Mouse (Mus musculus) neural tube, embryonic 11.5 days (tissue): ENCODE measurements around the gene Cmc2. TPM values are rescaled to one million over a fixed set of nuclear protein-coding genes. Genes with fewer than 3 reads are reported as not detected.

ENCODE experiments used
- ATAC-seq: fragments of 200-750 bp; cut with Nextera tagmentation; 2 replicates; pipeline ENCODE4 v1.8.0; 2017; ENCODE audit warnings: moderate number of reproducible peaks, mild to moderate bottlenecking, moderate TSS enrichment, moderate library complexity; ENCODE audit not compliant: insufficient read depth, low FRiP score, low TSS enrichment
- DNase-seq: peaks from one replicate; pipeline ENCODE4 v3.0.0-alpha.2; 2015; ENCODE audit warnings: low spot score
- H3K27ac ChIP-seq: fragments of 300-500 bp; sonication (generic); 2 replicates; pipeline ENCODE4 v1.5.1; 2014; ENCODE audit warnings: low read depth, mild to moderate bottlenecking, low read length
- H3K27me3 ChIP-seq: fragments of 300-500 bp; sonication (generic); 2 replicates; pipeline ENCODE4 v1.6.1; 2014; ENCODE audit warnings: mild to moderate bottlenecking, low read length, mixed read lengths; ENCODE audit not compliant: control insufficient read depth, insufficient read depth
- H3K36me3 ChIP-seq: fragments of 300-500 bp; sonication (generic); 2 replicates; pipeline ENCODE4 v1.6.1; 2014; ENCODE audit warnings: mild to moderate bottlenecking, low read length, moderate library complexity, mixed read lengths; ENCODE audit not compliant: control insufficient read depth, insufficient read depth
- H3K4me1 ChIP-seq: fragments of 300-500 bp; sonication (generic); 2 replicates; pipeline ENCODE4 v1.6.1; 2014; ENCODE audit warnings: low read length, mixed read lengths; ENCODE audit not compliant: control insufficient read depth, insufficient read depth
- H3K4me2 ChIP-seq: fragments of 300-500 bp; sonication (generic); 2 replicates; pipeline ENCODE4 v1.6.1; 2014; ENCODE audit warnings: low read depth, mild to moderate bottlenecking, moderate library complexity
- H3K4me3 ChIP-seq: fragments of 300-500 bp; sonication (generic); 2 replicates; pipeline ENCODE4 v1.5.1; 2014; ENCODE audit warnings: low read depth, low read length
- H3K9ac ChIP-seq: fragments of 300-500 bp; sonication (generic); 2 replicates; pipeline ENCODE4 v1.6.1; 2014; ENCODE audit warnings: mild to moderate bottlenecking, low read length
- H3K9me3 ChIP-seq: fragments of 300-500 bp; sonication (generic); 2 replicates; pipeline ENCODE4 v1.6.1; 2016; ENCODE audit warnings: low read length; ENCODE audit not compliant: control insufficient read depth
- WGBS: fragments of 180-500 bp; shearing (Covaris S2); extraction: QIAGEN DNeasy Blood & Tissue Kit; methylation state at CpG from one replicate; pipeline ENCODE4 v1.1.7; 2014; 5-methylcytosine and 5-hydroxymethylcytosine counted together
- polyA plus RNA-seq: library from polyadenylated mRNA; unstranded; fragments of >200 nt; fragmentation: Nextera tagmentation; extraction: Ambion mirVana; gene quantifications from 2 replicates; pipeline ENCODE4 v1.2.1, GENCODE M21; 2014

The Cmc2 gene
- polyA plus RNA-seq, 1 experiment from 2014 or later: 66.9 TPM

DNA sequence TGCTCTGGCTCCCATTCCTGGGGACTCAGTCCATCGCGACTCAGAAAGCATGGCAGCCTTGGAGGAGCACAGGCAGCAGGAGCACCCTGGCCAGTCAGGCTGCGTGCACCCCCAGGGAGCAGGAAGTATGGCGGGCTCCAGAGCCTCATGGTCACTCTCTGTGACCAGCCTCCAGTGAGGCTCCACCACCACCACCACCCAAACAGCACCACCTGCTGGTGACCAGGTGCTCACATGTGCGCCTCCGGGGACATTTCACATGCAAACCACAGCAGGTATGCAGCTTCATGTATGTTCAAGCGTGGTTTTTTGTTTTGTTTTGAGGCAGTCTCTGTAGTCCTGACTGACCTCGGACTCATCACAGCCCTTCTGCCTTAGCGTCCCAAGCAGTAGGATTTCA, 6.6 kb upstream of the Cmc2 start:
- ATAC-seq: no peak
- Histone ChIP-seq H3K9ac (no peak overlapping the region), H3K27me3 (no peaks in the 10 kb centered on the region), H3K4me3 (no peak overlapping the region), H3K4me2 (no peak overlapping the region), H3K36me3 (peaks cover 3% of the 10 kb centered on the region; the same call in 1 of the 2 replicates), H3K27ac (no peak overlapping the region), H3K4me1 (no peaks in the 10 kb centered on the region), H3K9me3 (no peaks in the 10 kb centered on the region)
- 88% methylated on average over 9 of the region's 9 CpGs for WGBS
- DNase-seq: peak; percentile 39

DNA sequence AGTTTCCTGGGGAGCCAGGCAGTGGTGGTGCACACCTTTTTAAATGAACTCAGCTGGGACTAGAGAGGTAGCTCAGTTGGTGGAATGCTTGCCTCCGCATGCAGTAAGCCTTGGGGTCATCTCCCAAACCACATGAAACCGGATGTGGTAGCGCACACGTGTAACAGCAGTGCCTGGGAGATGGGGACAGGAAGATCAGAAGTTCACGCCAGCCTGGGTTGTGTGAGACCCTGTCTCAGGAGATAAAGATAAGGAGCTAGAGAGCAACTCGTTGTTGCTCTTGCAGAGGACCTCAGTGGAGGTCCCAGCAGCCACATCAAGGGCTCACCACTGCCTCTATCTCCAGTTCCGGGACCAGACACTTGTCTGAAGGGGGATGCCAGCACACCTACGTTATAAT, 2.3 kb upstream of the Cmc2 start:
- H3K9ac ChIP-seq: no peak overlapping the region
- peaks cover 3% of the 10 kb centered on the region; the same call in 1 of the 2 replicates for H3K4me1 ChIP-seq
- no peak overlapping the region for H3K4me3 ChIP-seq
- no peak overlapping the region for H3K4me2 ChIP-seq
- H3K27me3 ChIP-seq: no peaks in the 10 kb centered on the region
- no peaks in the 10 kb centered on the region for H3K9me3 ChIP-seq
- H3K27ac ChIP-seq: no peak overlapping the region
- DNase-seq (no peak), ATAC-seq (no peak)
- H3K36me3 ChIP-seq: no peaks in the 10 kb centered on the region; the same call in 1 of the 2 replicates
- 91% methylated on average over 8 of the region's 8 CpGs for WGBS

DNA sequence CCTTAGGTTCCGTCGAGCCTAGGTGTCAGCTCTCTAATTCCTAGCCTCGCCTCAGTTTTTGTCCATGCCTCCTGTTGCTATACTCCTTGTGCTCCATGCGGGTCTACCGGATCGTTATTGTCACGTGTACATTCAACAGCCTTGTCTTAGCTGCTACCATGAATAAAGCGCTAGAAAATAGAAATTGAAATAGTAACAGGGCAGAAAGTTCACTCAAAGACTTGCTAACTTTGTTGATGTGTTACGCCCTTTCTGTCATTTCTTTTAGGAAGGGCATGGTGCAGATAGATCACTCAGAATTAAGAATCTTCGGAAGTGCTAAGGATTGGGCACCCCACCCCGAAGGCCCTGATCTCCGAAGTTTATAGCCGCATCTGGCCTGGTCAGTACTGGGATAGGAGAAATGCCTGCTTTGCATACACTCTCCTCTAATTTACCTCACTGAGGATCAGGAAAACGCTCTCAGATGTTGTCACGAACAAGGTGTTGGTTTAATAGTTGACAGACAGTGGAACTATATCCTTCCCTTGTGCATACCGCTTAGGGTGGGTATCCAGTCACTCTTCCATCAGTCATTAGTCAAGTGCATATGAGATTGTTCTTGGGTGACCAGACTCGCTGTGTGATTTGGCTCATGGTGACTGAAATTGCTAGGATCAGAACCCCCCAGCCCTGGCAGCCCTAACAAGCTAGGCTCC, 954 bp upstream of the Cmc2 start:
- H3K9ac ChIP-seq: peak overlapping the region; percentile 46
- ATAC-seq (0 out of 2 replicates have a peak, but pooled peaks have one; percentile 1), DNase-seq (no peak)
- H3K27ac ChIP-seq: no peak overlapping the region
- H3K27me3 ChIP-seq: no peaks in the 10 kb centered on the region
- WGBS: 31% methylated on average over 17 of the region's 17 CpGs
- peak overlapping the region; percentile 76 for H3K4me2 ChIP-seq
- peaks cover 3% of the 10 kb centered on the region; the same call in 1 of the 2 replicates for H3K4me1 ChIP-seq
- peak overlapping the region; percentile 72 for H3K4me3 ChIP-seq
- no peaks in the 10 kb centered on the region; the same call in 1 of the 2 replicates for H3K36me3 ChIP-seq
- no peaks in the 10 kb centered on the region for H3K9me3 ChIP-seq

DNA sequence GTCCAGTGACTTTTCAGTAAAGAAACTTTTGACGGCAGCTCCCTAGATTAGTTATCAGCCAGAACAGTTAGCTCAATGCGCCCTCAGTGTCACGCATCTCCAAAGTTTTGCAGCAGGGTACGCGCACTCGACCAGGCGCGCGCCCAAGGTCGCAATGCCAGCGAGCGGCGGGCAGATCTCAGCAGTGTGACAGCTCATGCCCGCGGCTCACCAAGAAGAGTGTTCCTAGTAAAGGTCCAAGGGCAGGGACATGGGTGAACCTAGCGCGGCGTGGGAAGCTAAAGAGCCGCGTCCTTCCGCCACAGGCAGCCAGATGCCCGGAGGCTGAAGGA, 284 bp downstream of the Cmc2 start:
- Histone ChIP-seq H3K4me3 (peak overlapping the region; percentile 72), H3K9ac (peak overlapping the region; percentile 46), H3K36me3 (no peaks in the 10 kb centered on the region), H3K27me3 (no peaks in the 10 kb centered on the region), H3K9me3 (no peaks in the 10 kb centered on the region), H3K4me1 (peaks cover 3% of the 10 kb centered on the region; the same call in 1 of the 2 replicates), H3K27ac (0 out of 2 replicates have a peak overlapping the region, but pooled peaks have one; percentile 61), H3K4me2 (peak overlapping the region; percentile 76)
- under 1% methylated on average over 22 of the region's 22 CpGs for WGBS
- ATAC-seq (peak; percentile 72), DNase-seq (no peak)

DNA sequence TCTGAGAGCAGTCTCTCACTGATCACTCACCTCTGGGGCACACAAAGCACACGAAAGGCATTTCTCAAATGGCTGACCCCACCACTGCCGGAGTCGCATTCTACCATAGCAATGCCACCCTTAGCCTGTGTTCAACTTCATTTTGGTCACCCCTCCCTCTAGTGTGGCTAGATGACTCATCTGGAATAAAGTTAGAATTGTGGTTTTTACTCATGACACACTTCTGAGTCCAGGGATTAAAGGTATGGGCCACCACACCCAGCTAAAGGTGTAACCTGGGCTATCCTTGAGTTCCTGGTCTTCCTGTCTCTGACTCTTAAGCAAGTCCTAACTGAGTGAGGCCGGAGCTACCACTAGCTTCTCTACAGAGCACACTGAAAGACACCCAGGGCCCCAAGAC, 15.4 kb downstream of the Cmc2 start:
- no peaks in the 10 kb centered on the region for H3K27me3 ChIP-seq
- no peaks in the 10 kb centered on the region for H3K9me3 ChIP-seq
- H3K36me3 ChIP-seq: 0 out of 2 replicates have a peak, but pooled peaks cover 5% of the 10 kb centered on the region
- no peak overlapping the region for H3K4me3 ChIP-seq
- WGBS: 94% methylated on average over 4 of the region's 4 CpGs
- ATAC-seq: no peak
- no peak overlapping the region for H3K9ac ChIP-seq
- H3K27ac ChIP-seq: no peak overlapping the region
- H3K4me1 ChIP-seq: no peaks in the 10 kb centered on the region
- DNase-seq: no peak
- no peak overlapping the region for H3K4me2 ChIP-seq

DNA sequence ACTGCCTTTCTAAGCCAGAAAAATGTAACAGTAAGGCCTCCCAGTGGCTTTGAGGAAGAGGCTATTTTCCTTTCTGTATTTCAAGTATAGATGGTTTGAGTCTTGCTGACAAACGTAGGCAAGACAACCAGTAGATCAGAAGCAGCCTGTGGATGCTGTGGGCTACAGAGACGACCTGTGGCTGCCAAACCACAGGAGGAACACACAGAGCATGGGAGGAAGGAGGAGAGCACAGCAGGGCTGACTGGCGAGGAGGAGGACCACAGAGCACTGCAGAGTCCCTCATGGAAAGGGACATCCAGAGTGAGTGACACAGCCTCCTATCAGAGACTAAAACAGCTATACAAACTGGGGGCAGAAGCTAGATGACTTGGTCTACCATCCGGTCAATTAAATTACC, 16.0 kb downstream of the Cmc2 start:
- H3K27me3 ChIP-seq: no peaks in the 10 kb centered on the region
- no peaks in the 10 kb centered on the region for H3K9me3 ChIP-seq
- no peak for ATAC-seq
- H3K36me3 ChIP-seq: 0 out of 2 replicates have a peak, but pooled peaks cover 3% of the 10 kb centered on the region
- 91% methylated on average over 4 of the region's 4 CpGs for WGBS
- H3K4me3 ChIP-seq: no peak overlapping the region
- no peak overlapping the region for H3K9ac ChIP-seq
- no peak for DNase-seq
- H3K4me1 ChIP-seq: no peaks in the 10 kb centered on the region
- no peak overlapping the region for H3K27ac ChIP-seq
- H3K4me2 ChIP-seq: no peak overlapping the region

DNA sequence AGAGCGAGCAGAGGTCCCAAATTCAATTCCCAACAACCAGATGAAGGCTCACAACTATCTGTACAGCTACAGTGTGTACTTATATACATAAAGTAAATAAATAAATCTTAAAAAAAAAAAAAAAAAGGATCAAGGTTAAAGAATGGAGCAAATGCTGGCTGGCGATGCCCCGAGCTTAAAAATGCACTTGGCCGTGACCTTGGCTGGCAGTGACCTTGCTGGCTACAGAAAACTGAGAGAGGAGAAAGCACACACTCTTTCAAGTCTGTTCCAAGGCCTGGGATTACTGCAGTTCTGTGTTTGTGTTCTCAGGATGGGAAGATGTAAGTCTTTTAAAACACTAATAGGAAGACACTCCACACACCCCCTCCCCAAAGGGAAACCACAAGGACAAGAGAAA, 16.5 kb downstream of the Cmc2 start:
- Histone ChIP-seq H3K27me3 (no peaks in the 10 kb centered on the region), H3K36me3 (0 out of 2 replicates have a peak, but pooled peaks cover 2% of the 10 kb centered on the region), H3K9me3 (no peaks in the 10 kb centered on the region), H3K4me1 (no peaks in the 10 kb centered on the region), H3K4me2 (no peak overlapping the region), H3K9ac (no peak overlapping the region), H3K4me3 (no peak overlapping the region), H3K27ac (no peak overlapping the region)
- no peak for ATAC-seq
- WGBS: 99% methylated on average over 4 of the region's 4 CpGs
- DNase-seq: no peak

DNA sequence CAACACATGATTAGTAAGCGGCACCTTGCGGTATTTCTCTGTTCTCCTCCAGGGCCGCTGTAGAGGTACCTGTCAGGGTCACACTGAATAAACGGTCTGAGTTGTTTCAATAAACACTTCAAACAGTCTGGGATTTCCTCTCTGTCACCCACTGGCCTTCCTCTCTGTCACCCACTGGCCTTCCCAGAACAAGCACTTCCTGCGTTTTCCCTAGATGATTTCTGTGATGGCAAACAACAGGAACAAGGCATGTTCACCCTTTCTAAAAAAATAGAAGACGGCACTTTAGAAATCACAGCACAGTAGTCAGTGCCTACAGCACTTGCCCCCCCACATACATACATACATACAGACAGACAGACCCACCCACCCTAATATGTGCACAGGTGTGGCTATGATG, 25.7 kb downstream of the Cmc2 start:
- H3K9me3 ChIP-seq: no peaks in the 10 kb centered on the region
- 87% methylated on average over 6 of the region's 6 CpGs for WGBS
- no peak overlapping the region for H3K9ac ChIP-seq
- H3K36me3 ChIP-seq: no peaks in the 10 kb centered on the region
- no peak overlapping the region for H3K27ac ChIP-seq
- H3K27me3 ChIP-seq: no peaks in the 10 kb centered on the region
- no peak for DNase-seq
- no peak overlapping the region for H3K4me3 ChIP-seq
- no peak overlapping the region for H3K4me2 ChIP-seq
- ATAC-seq: no peak
- H3K4me1 ChIP-seq: no peaks in the 10 kb centered on the region

DNA sequence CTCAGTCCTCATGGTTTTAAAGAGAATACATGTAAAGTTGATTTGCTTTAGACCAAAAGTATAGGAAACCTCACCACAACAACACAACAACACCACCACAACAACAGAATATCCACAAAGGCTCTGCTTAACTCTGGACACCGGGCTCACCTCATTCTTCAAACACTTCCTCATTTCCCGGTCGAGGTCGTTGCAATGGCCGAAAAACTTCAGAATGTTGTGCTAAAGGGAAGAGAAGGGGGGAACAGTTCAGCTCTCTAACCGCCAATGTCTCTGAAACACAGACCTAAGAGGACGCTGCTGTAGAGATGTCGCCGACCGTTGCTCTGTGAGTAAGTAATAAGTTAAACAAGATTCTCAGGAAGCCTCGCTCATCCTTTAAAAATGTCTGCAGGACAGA, 27.3 kb downstream of the Cmc2 start:
- no peaks in the 10 kb centered on the region for H3K4me1 ChIP-seq

More for the DNA sequence above, 27.3 kb downstream of the Cmc2 start:
- H3K9ac ChIP-seq: no peak overlapping the region
- ATAC-seq (no peak), DNase-seq (no peak)
- 93% methylated on average over 11 of the region's 11 CpGs for WGBS
- H3K36me3 ChIP-seq: no peaks in the 10 kb centered on the region
- no peak overlapping the region for H3K4me3 ChIP-seq
- no peak overlapping the region for H3K27ac ChIP-seq
- no peak overlapping the region for H3K4me2 ChIP-seq
- H3K9me3 ChIP-seq: no peaks in the 10 kb centered on the region
- no peaks in the 10 kb centered on the region for H3K27me3 ChIP-seq
